Mouse (Mus musculus) heart, embryonic 14.5 days (tissue): ENCODE data around the gene 4930595D18Rik. TPM values are rescaled to one million over a fixed set of nuclear protein-coding genes. Genes with fewer than 3 reads are reported as not detected.

Experiments used
- ATAC-seq: fragments of 200-750 bp; cut with Nextera tagmentation; 2 replicates; pipeline ENCODE4 v1.8.0; 2017; ENCODE audit warnings: low read depth, moderate TSS enrichment; ENCODE audit not compliant: insufficient number of reproducible peaks, insufficient read depth, low FRiP score
- H3K27ac ChIP-seq, 2 experiments: fragments of 200-500 bp in 1 of 2; fragments of 300-500 bp in 1 of 2; sonication (generic) in 1 of 2; replicated peaks in 1 of 2; 2 replicates each; pipeline ENCODE4 v1.5.1; 2012 to 2014; ENCODE audit warnings: low read depth in 2 of 2, low read length in 2 of 2, control low read depth in 1 of 2, mild to moderate bottlenecking in 1 of 2, mixed read lengths in 1 of 2; ENCODE audit not compliant: control insufficient read depth in 1 of 2, insufficient read depth in 1 of 2
- H3K27me3 ChIP-seq: fragments of 300-500 bp; sonication (generic); 2 replicates; pipeline ENCODE4 v1.6.1; 2014; ENCODE audit warnings: mild to moderate bottlenecking, low read length, control low read depth; ENCODE audit not compliant: control insufficient read depth, insufficient read depth
- H3K36me3 ChIP-seq: fragments of 300-500 bp; sonication (generic); 2 replicates; pipeline ENCODE4 v1.6.1; 2014; ENCODE audit warnings: mild to moderate bottlenecking, control low read depth, low read length, mixed read lengths; ENCODE audit not compliant: control insufficient read depth, insufficient read depth
- H3K4me1 ChIP-seq, 2 experiments: fragments of 200-500 bp in 1 of 2; fragments of 300-500 bp in 1 of 2; sonication (generic) in 1 of 2; 2 replicates each; pipeline ENCODE4 v1.6.1; 2012 to 2014; ENCODE audit warnings: low read length in 2 of 2, control low read depth in 1 of 2, mixed read lengths in 1 of 2; ENCODE audit not compliant: control insufficient read depth in 2 of 2, insufficient read depth in 2 of 2
- H3K4me2 ChIP-seq: fragments of 300-500 bp; sonication (generic); 2 replicates; pipeline ENCODE4 v1.6.1; 2014; ENCODE audit warnings: mild to moderate bottlenecking, low read length
- H3K4me3 ChIP-seq, 2 experiments: fragments of 200-500 bp in 1 of 2; fragments of 300-500 bp in 1 of 2; sonication (generic) in 1 of 2; 2 replicates each; pipeline ENCODE4 v1.5.1; 2012 to 2014; ENCODE audit warnings: low read length in 2 of 2, mild to moderate bottlenecking in 2 of 2, control low read depth in 1 of 2, low read depth in 1 of 2, moderate library complexity in 1 of 2; ENCODE audit not compliant: control insufficient read depth in 1 of 2, insufficient read depth in 1 of 2
- H3K9ac ChIP-seq: fragments of 300-500 bp; sonication (generic); 2 replicates; pipeline ENCODE4 v1.6.1; 2014; ENCODE audit warnings: mild to moderate bottlenecking, low read length
- H3K9me3 ChIP-seq: fragments of 300-500 bp; sonication (generic); 2 replicates; pipeline ENCODE4 v1.6.1; 2016; ENCODE audit warnings: low read length, control low read depth; ENCODE audit not compliant: control insufficient read depth
- WGBS: fragments of 180-500 bp; shearing (Covaris S2); extraction: QIAGEN DNeasy Blood & Tissue Kit; methylation state at CpG from one replicate; pipeline ENCODE4 v1.1.7; 2014; 5-methylcytosine and 5-hydroxymethylcytosine counted together
- polyA plus RNA-seq: library from polyadenylated mRNA; unstranded; fragments of >200 nt; fragmentation: Nextera tagmentation; extraction: Ambion mirVana; gene quantifications from 2 replicates; pipeline ENCODE4 v1.2.1, GENCODE M21; 2014

The 4930595D18Rik gene
- polyA plus RNA-seq, 1 experiment from 2014 or later = not detected

GRCm38 (mm10) chr12:111160871-111161270, 23.4 kb downstream of the 4930595D18Rik start:
- no peak overlapping the region for H3K27ac ChIP-seq
- peaks cover 12 to 17% of the 10 kb centered on the region in 2 experiments; a peak in 3 of 4 replicates for H3K4me1 ChIP-seq
- H3K9ac ChIP-seq = no peak overlapping the region
- H3K36me3 ChIP-seq = no peaks in the 10 kb centered on the region
- no peaks in the 10 kb centered on the region for H3K27me3 ChIP-seq
- no peaks in the 10 kb centered on the region for H3K9me3 ChIP-seq
- no peak for ATAC-seq
- no peak overlapping the region for H3K4me3 ChIP-seq
- H3K4me2 ChIP-seq = no peak overlapping the region
- WGBS = 89% methylated on average over 10 of the region's 10 CpGs

- 59% methylated on average over 12 of the region's 12 CpGs for WGBS
Measured at GRCm38 (mm10) chr12:111159659-111160428, 24.4 kb downstream of the 4930595D18Rik start.

GRCm38 (mm10) chr12:111155756-111156155, 28.5 kb downstream of the 4930595D18Rik start:
- Histone ChIP-seq H3K9ac (no peak overlapping the region), H3K4me1 (peaks cover 6% of the 10 kb centered on the region in 2 experiments; a peak in 3 of 4 replicates), H3K27me3 (no peaks in the 10 kb centered on the region), H3K4me2 (no peak overlapping the region), H3K36me3 (no peaks in the 10 kb centered on the region), H3K4me3 (no peak overlapping the region), H3K27ac (no peak overlapping the region), H3K9me3 (no peaks in the 10 kb centered on the region)
- no peak for ATAC-seq
- 87% methylated on average over 1 of the region's 1 CpGs for WGBS

More at GRCm38 (mm10) chr12:111159659-111160428, 24.4 kb downstream of the 4930595D18Rik start:
- Histone ChIP-seq H3K4me1 (peaks cover 8 to 16% of the 10 kb centered on the region in 2 experiments; a peak in 3 of 4 replicates), H3K27ac (no peak overlapping the region), H3K9me3 (no peaks in the 10 kb centered on the region), H3K27me3 (no peaks in the 10 kb centered on the region), H3K4me2 (no peak overlapping the region), H3K9ac (no peak overlapping the region), H3K4me3 (no peak overlapping the region), H3K36me3 (no peaks in the 10 kb centered on the region)
- no peak for ATAC-seq

- Histone ChIP-seq H3K4me1 (peaks cover 6% of the 10 kb centered on the region in 2 experiments; a peak in 3 of 4 replicates), H3K27ac (no peak overlapping the region), H3K36me3 (no peaks in the 10 kb centered on the region), H3K4me3 (no peak overlapping the region), H3K4me2 (no peak overlapping the region), H3K9ac (no peak overlapping the region), H3K27me3 (no peaks in the 10 kb centered on the region), H3K9me3 (no peaks in the 10 kb centered on the region)
- no peak for ATAC-seq
- WGBS = 43% methylated on average over 6 of the region's 6 CpGs
Measured at GRCm38 (mm10) chr12:111154641-111155040, 29.6 kb downstream of the 4930595D18Rik start.

GRCm38 (mm10) chr12:111153946-111154345, 30.3 kb downstream of the 4930595D18Rik start:
- ATAC-seq = no peak
- no peak overlapping the region for H3K27ac ChIP-seq
- H3K27me3 ChIP-seq = no peaks in the 10 kb centered on the region
- no peak overlapping the region for H3K9ac ChIP-seq
- peaks cover 6% of the 10 kb centered on the region in 2 experiments; a peak in 2 of 4 replicates for H3K4me1 ChIP-seq
- WGBS = 82% methylated on average over 5 of the region's 5 CpGs
- H3K4me2 ChIP-seq = no peak overlapping the region
- no peak overlapping the region for H3K4me3 ChIP-seq
- no peaks in the 10 kb centered on the region for H3K36me3 ChIP-seq
- no peaks in the 10 kb centered on the region for H3K9me3 ChIP-seq

- Histone ChIP-seq H3K36me3 (no peaks in the 10 kb centered on the region), H3K4me1 (peaks cover 6 to 8% of the 10 kb centered on the region in 2 experiments; a peak in 2 of 4 replicates), H3K9me3 (no peaks in the 10 kb centered on the region), H3K4me2 (no peak overlapping the region), H3K27ac (no peak overlapping the region), H3K9ac (no peak overlapping the region), H3K27me3 (no peaks in the 10 kb centered on the region), H3K4me3 (no peak overlapping the region)
- ATAC-seq = no peak
- 66% methylated on average over 7 of the region's 7 CpGs for WGBS
Measured at GRCm38 (mm10) chr12:111152981-111153710, 31.1 kb downstream of the 4930595D18Rik start.

GRCm38 (mm10) chr12:111152579-111152978, 31.7 kb downstream of the 4930595D18Rik start:
- Histone ChIP-seq H3K9me3 (no peaks in the 10 kb centered on the region), H3K9ac (no peak overlapping the region), H3K4me2 (no peak overlapping the region), H3K27ac (no peak overlapping the region), H3K36me3 (no peaks in the 10 kb centered on the region), H3K4me1 (peaks cover 6 to 8% of the 10 kb centered on the region in 2 experiments; a peak in 2 of 4 replicates), H3K27me3 (no peaks in the 10 kb centered on the region), H3K4me3 (no peak overlapping the region)
- 83% methylated on average over 6 of the region's 6 CpGs for WGBS
- ATAC-seq = no peak
